Mouse (Mus musculus): Measurements from ENCODE around the gene Arhgef3. TPM values are rescaled to one million over a fixed set of nuclear protein-coding genes. Genes with fewer than 3 reads are reported as not detected.

Arhgef3 gene
- polyA plus RNA-seq, 1 experiment from 2014 or later: 2.9 TPM

GRCm38 (mm10) chr14:27182646-27183438 lies 68.1 kb downstream of the Arhgef3 start:
- Histone ChIP-seq H3K27me3 (ENCODE audit: control insufficient read depth, insufficient read depth, low read length) (no peaks in the 10 kb centered on the region), H3K9me3 (ENCODE audit: control insufficient read depth, low read length) (no peaks in the 10 kb centered on the region), H3K9ac (ENCODE audit: low read length) (no peak overlapping the region), H3K4me3 (ENCODE audit: low read depth, low read length) (no peak overlapping the region), H3K4me1 (replicated peaks; ENCODE audit: control insufficient read depth, insufficient read depth, low read length) (no peaks in the 10 kb centered on the region), H3K27ac (ENCODE audit: low read depth, low read length) (no peak overlapping the region), H3K36me3 (ENCODE audit: control insufficient read depth, insufficient read depth, low read length) (no peaks in the 10 kb centered on the region), H3K4me2 (ENCODE audit: low read depth, low read length, severe bottlenecking) (no peak overlapping the region)
- 79% methylated on average over 11 of the region's 11 CpGs for WGBS
- DNase-seq (ENCODE audit: low spot score) (no peak), ATAC-seq (replicated peaks; ENCODE audit: low FRiP score) (no peak)

GRCm38 (mm10) chr14:27183501-27184230 lies 69.0 kb downstream of the Arhgef3 start:
- ATAC-seq (replicated peaks; ENCODE audit: low FRiP score): no peak
- no peaks in the 10 kb centered on the region for H3K9me3 ChIP-seq (ENCODE audit: control insufficient read depth, low read length)
- no peak overlapping the region for H3K27ac ChIP-seq (ENCODE audit: low read depth, low read length)

GRCm38 (mm10) chr14:27185902-27186301 lies 71.2 kb downstream of the Arhgef3 start:
- Histone ChIP-seq H3K27me3 (ENCODE audit: control insufficient read depth, insufficient read depth, low read length) (no peaks in the 10 kb centered on the region), H3K4me1 (replicated peaks; ENCODE audit: control insufficient read depth, insufficient read depth, low read length) (no peaks in the 10 kb centered on the region), H3K4me3 (ENCODE audit: low read depth, low read length) (no peak overlapping the region), H3K9ac (ENCODE audit: low read length) (no peak overlapping the region), H3K4me2 (ENCODE audit: low read depth, low read length, severe bottlenecking) (no peak overlapping the region), H3K27ac (ENCODE audit: low read depth, low read length) (no peak overlapping the region), H3K9me3 (ENCODE audit: control insufficient read depth, low read length) (no peaks in the 10 kb centered on the region), H3K36me3 (ENCODE audit: control insufficient read depth, insufficient read depth, low read length) (no peaks in the 10 kb centered on the region)
- DNase-seq (ENCODE audit: low spot score) (no peak), ATAC-seq (replicated peaks; ENCODE audit: low FRiP score) (no peak)
- WGBS: 80% methylated on average over 5 of the region's 5 CpGs

More at GRCm38 (mm10) chr14:27183501-27184230, 69.0 kb downstream of the Arhgef3 start:
- H3K4me2 ChIP-seq (ENCODE audit: low read depth, low read length, severe bottlenecking): no peak overlapping the region
- no peak overlapping the region for H3K9ac ChIP-seq (ENCODE audit: low read length)
- DNase-seq (ENCODE audit: low spot score): peak; percentile 68
- 70% methylated on average over 16 of the region's 16 CpGs for WGBS
- H3K36me3 ChIP-seq (ENCODE audit: control insufficient read depth, insufficient read depth, low read length): no peaks in the 10 kb centered on the region
- H3K4me1 ChIP-seq (replicated peaks; ENCODE audit: control insufficient read depth, insufficient read depth, low read length): no peaks in the 10 kb centered on the region
- no peak overlapping the region for H3K4me3 ChIP-seq (ENCODE audit: low read depth, low read length)
- no peaks in the 10 kb centered on the region for H3K27me3 ChIP-seq (ENCODE audit: control insufficient read depth, insufficient read depth, low read length)

- Histone ChIP-seq H3K9me3 (ENCODE audit: control insufficient read depth, low read length) (no peaks in the 10 kb centered on the region), H3K4me1 (replicated peaks; ENCODE audit: control insufficient read depth, insufficient read depth, low read length) (no peaks in the 10 kb centered on the region), H3K4me3 (ENCODE audit: low read depth, low read length) (no peak overlapping the region), H3K4me2 (ENCODE audit: low read depth, low read length, severe bottlenecking) (no peak overlapping the region), H3K27me3 (ENCODE audit: control insufficient read depth, insufficient read depth, low read length) (no peaks in the 10 kb centered on the region), H3K9ac (ENCODE audit: low read length) (no peak overlapping the region), H3K36me3 (ENCODE audit: control insufficient read depth, insufficient read depth, low read length) (no peaks in the 10 kb centered on the region), H3K27ac (ENCODE audit: low read depth, low read length) (no peak overlapping the region)
- WGBS: 84% methylated on average over 4 of the region's 4 CpGs
- ATAC-seq (replicated peaks; ENCODE audit: low FRiP score) (no peak), DNase-seq (ENCODE audit: low spot score) (no peak)
These were observed 71.9 kb downstream of the Arhgef3 start for GRCm38 (mm10) chr14:27186596-27186995.

- peak; percentile 60; the same call in 1 of the 2 replicates for ATAC-seq (replicated peaks; ENCODE audit: low FRiP score)
- H3K27me3 ChIP-seq (ENCODE audit: control insufficient read depth, insufficient read depth, low read length): no peaks in the 10 kb centered on the region
- no peaks in the 10 kb centered on the region for H3K4me1 ChIP-seq (replicated peaks; ENCODE audit: control insufficient read depth, insufficient read depth, low read length)
- no peak overlapping the region for H3K4me3 ChIP-seq (ENCODE audit: low read depth, low read length)
- WGBS: 7% methylated on average over 4 of the region's 4 CpGs
- no peak overlapping the region for H3K4me2 ChIP-seq (ENCODE audit: low read depth, low read length, severe bottlenecking)
- peak; percentile 85 for DNase-seq (ENCODE audit: low spot score)
- H3K9me3 ChIP-seq (ENCODE audit: control insufficient read depth, low read length): no peaks in the 10 kb centered on the region
- no peak overlapping the region for H3K9ac ChIP-seq (ENCODE audit: low read length)
- H3K36me3 ChIP-seq (ENCODE audit: control insufficient read depth, insufficient read depth, low read length): no peaks in the 10 kb centered on the region
- no peak overlapping the region for H3K27ac ChIP-seq (ENCODE audit: low read depth, low read length)
These were observed 72.3 kb downstream of the Arhgef3 start for GRCm38 (mm10) chr14:27187025-27187424.

GRCm38 (mm10) chr14:27187885-27188284 lies 73.2 kb downstream of the Arhgef3 start:
- H3K27me3 ChIP-seq (ENCODE audit: control insufficient read depth, insufficient read depth, low read length): no peaks in the 10 kb centered on the region
- no peaks in the 10 kb centered on the region for H3K9me3 ChIP-seq (ENCODE audit: control insufficient read depth, low read length)
- no peak overlapping the region for H3K9ac ChIP-seq (ENCODE audit: low read length)
- no peak for DNase-seq (ENCODE audit: low spot score)
- no peak for ATAC-seq (replicated peaks; ENCODE audit: low FRiP score)
- H3K36me3 ChIP-seq (ENCODE audit: control insufficient read depth, insufficient read depth, low read length): no peaks in the 10 kb centered on the region
- no peak overlapping the region for H3K4me2 ChIP-seq (ENCODE audit: low read depth, low read length, severe bottlenecking)
- H3K4me3 ChIP-seq (ENCODE audit: low read depth, low read length): no peak overlapping the region
- H3K27ac ChIP-seq (ENCODE audit: low read depth, low read length): no peak overlapping the region
- no peaks in the 10 kb centered on the region for H3K4me1 ChIP-seq (replicated peaks; ENCODE audit: control insufficient read depth, insufficient read depth, low read length)
- 83% methylated on average over 4 of the region's 4 CpGs for WGBS

GRCm38 (mm10) chr14:27192450-27192849 lies 77.8 kb downstream of the Arhgef3 start:
- no peak for ATAC-seq (replicated peaks; ENCODE audit: low FRiP score)
- WGBS: 40% methylated on average over 3 of the region's 3 CpGs
- Histone ChIP-seq H3K27ac (ENCODE audit: low read depth, low read length) (no peak overlapping the region), H3K36me3 (ENCODE audit: control insufficient read depth, insufficient read depth, low read length) (no peaks in the 10 kb centered on the region), H3K9ac (ENCODE audit: low read length) (no peak overlapping the region), H3K27me3 (ENCODE audit: control insufficient read depth, insufficient read depth, low read length) (no peaks in the 10 kb centered on the region), H3K4me3 (ENCODE audit: low read depth, low read length) (no peak overlapping the region), H3K9me3 (ENCODE audit: control insufficient read depth, low read length) (no peaks in the 10 kb centered on the region), H3K4me2 (ENCODE audit: low read depth, low read length, severe bottlenecking) (no peak overlapping the region), H3K4me1 (replicated peaks; ENCODE audit: control insufficient read depth, insufficient read depth, low read length) (no peaks in the 10 kb centered on the region)
- DNase-seq (ENCODE audit: low spot score): no peak

- no peaks in the 10 kb centered on the region for H3K4me1 ChIP-seq (replicated peaks; ENCODE audit: control insufficient read depth, insufficient read depth, low read length)
- H3K9ac ChIP-seq (ENCODE audit: low read length): no peak overlapping the region
- WGBS: 91% methylated on average over 8 of the region's 8 CpGs
- H3K27me3 ChIP-seq (ENCODE audit: control insufficient read depth, insufficient read depth, low read length): no peaks in the 10 kb centered on the region
- no peak overlapping the region for H3K4me2 ChIP-seq (ENCODE audit: low read depth, low read length, severe bottlenecking)
- H3K9me3 ChIP-seq (ENCODE audit: control insufficient read depth, low read length): no peaks in the 10 kb centered on the region
- H3K27ac ChIP-seq (ENCODE audit: low read depth, low read length): no peak overlapping the region
- no peak overlapping the region for H3K4me3 ChIP-seq (ENCODE audit: low read depth, low read length)
- DNase-seq (ENCODE audit: low spot score) (no peak), ATAC-seq (replicated peaks; ENCODE audit: low FRiP score) (no peak)
- no peaks in the 10 kb centered on the region for H3K36me3 ChIP-seq (ENCODE audit: control insufficient read depth, insufficient read depth, low read length)
These were observed 82.3 kb downstream of the Arhgef3 start for GRCm38 (mm10) chr14:27196980-27197379.
